Comparison of ENCODE assay signal across 13 mouse cellular contexts in genomic region chr2:22962970-22963369, GRCm38 (mm10).
"Had no signal": no experiment of that assay in that cellular context is flagged by ENCODE, and none has a peak within 500 bp of the region (broad histone marks: within the 10 kb centered on the region; RNA-seq: fewer than 3 reads in every experiment).

No protein-coding gene starts in this region.

- H3K27me3 ChIP-seq: megakaryocyte, embryonic 14.5 days; midbrain, embryonic 12.5 days; neural tube, embryonic 13.5 days; neural tube, embryonic 15.5 days had no signal

- H3K4me1 ChIP-seq: midbrain, embryonic 10.5 days; midbrain, embryonic 12.5 days; neural tube, embryonic 13.5 days; neural tube, embryonic 15.5 days had no signal

- H3K4me3 ChIP-seq: megakaryocyte, embryonic 14.5 days; midbrain, embryonic 10.5 days; midbrain, embryonic 12.5 days; myocyte; neural tube, embryonic 13.5 days; neural tube, embryonic 15.5 days had no signal

- H3K9ac ChIP-seq: lung, embryonic 14.5 days; midbrain, embryonic 12.5 days; neural tube, embryonic 13.5 days; neural tube, embryonic 15.5 days had no signal

- H3K9me3 ChIP-seq: megakaryocyte, embryonic 14.5 days; midbrain, embryonic 10.5 days; midbrain, embryonic 12.5 days; neural tube, embryonic 13.5 days; neural tube, embryonic 15.5 days had no signal

- H3K4me2 ChIP-seq: lung, embryonic 14.5 days; midbrain, embryonic 12.5 days; neural tube, embryonic 13.5 days; neural tube, embryonic 15.5 days had no signal

- H3K27ac ChIP-seq: midbrain, embryonic 10.5 days; midbrain, embryonic 12.5 days; neural tube, embryonic 13.5 days; neural tube, embryonic 15.5 days had no signal

- ATAC-seq: midbrain, embryonic 16.5 days had no signal

- DNase-seq: lung, adult 18-20 months; lung, embryonic 14.5 days; lung, postnatal 10 days; lung, postnatal 4 days; midbrain, embryonic 14.5 days; retina, postnatal 1 day had no signal

- H3K36me3 ChIP-seq: midbrain, embryonic 10.5 days; midbrain, embryonic 12.5 days; neural tube, embryonic 15.5 days had no signal
